Mouse (Mus musculus): ENCODE data around the gene Efcab8.

GRCm38 (mm10) chr2:153861960-153862359 lies 82.2 kb downstream of the Efcab8 start:
- TF ChIP-seq POLR2A (IDR thresholded peaks at IDR 0.05; ENCODE audit: control insufficient read depth, extremely low read depth, insufficient read depth, low read length, poor library complexity) (no peak), CTCF (IDR thresholded peaks at IDR 0.05; ENCODE audit: borderline replicate concordance, control insufficient read depth, extremely low read depth, insufficient read depth, low read length, poor library complexity) (no peak)

Measured in thymus, adult 2 months (tissue).